Mouse (Mus musculus) heart, embryonic 10.5 days (tissue): ENCODE results near the gene Syngap1. TPM values are rescaled to one million over a fixed set of nuclear protein-coding genes. Genes with fewer than 3 reads are reported as not detected.
"Not testable (repeated sequence)": the region's sequence is repeated elsewhere in the genome, so short reads cannot be mapped to it uniquely, and the experiment has no call there.

Source experiments
- DNase-seq: peaks from one replicate; pipeline ENCODE4 v3.0.0-alpha.2; 2017; ENCODE audit warnings: low spot score
- H3K27ac ChIP-seq: fragments of 300-500 bp; sonication (generic); 2 replicates; pipeline ENCODE4 v1.5.1; 2016; ENCODE audit warnings: mild to moderate bottlenecking
- H3K27me3 ChIP-seq: fragments of 300-500 bp; sonication (generic); 2 replicates; pipeline ENCODE4 v1.6.1; 2016; ENCODE audit warnings: mild to moderate bottlenecking; ENCODE audit not compliant: poor library complexity, insufficient read depth, severe bottlenecking
- H3K36me3 ChIP-seq: fragments of 300-500 bp; sonication (generic); 2 replicates; pipeline ENCODE4 v1.6.1; 2016; ENCODE audit warnings: mild to moderate bottlenecking, moderate library complexity
- H3K4me1 ChIP-seq: fragments of 300-500 bp; sonication (generic); 2 replicates; pipeline ENCODE4 v1.6.1; 2016; ENCODE audit warnings: mild to moderate bottlenecking
- H3K4me3 ChIP-seq: fragments of 300-500 bp; sonication (generic); 2 replicates; pipeline ENCODE4 v1.5.1; 2016; ENCODE audit warnings: mild to moderate bottlenecking, moderate library complexity
- H3K9me3 ChIP-seq: fragments of 300-500 bp; sonication (generic); 2 replicates; pipeline ENCODE4 v1.6.1; 2016; ENCODE audit warnings: mild to moderate bottlenecking, moderate library complexity
- WGBS: fragments of 180-500 bp; shearing (Covaris S2); methylation state at CpG from one replicate; pipeline ENCODE4 v1.1.7; 2016; 5-methylcytosine and 5-hydroxymethylcytosine counted together
- polyA plus RNA-seq: library from polyadenylated mRNA; unstranded; fragments of >200 nt; fragmentation: Nextera tagmentation; extraction: Ambion mirVana; gene quantifications from 2 replicates; pipeline ENCODE4 v1.2.1, GENCODE M21; 2016

The Syngap1 gene
- polyA plus RNA-seq, 1 experiment from 2014 or later = 1.6 TPM

DNA sequence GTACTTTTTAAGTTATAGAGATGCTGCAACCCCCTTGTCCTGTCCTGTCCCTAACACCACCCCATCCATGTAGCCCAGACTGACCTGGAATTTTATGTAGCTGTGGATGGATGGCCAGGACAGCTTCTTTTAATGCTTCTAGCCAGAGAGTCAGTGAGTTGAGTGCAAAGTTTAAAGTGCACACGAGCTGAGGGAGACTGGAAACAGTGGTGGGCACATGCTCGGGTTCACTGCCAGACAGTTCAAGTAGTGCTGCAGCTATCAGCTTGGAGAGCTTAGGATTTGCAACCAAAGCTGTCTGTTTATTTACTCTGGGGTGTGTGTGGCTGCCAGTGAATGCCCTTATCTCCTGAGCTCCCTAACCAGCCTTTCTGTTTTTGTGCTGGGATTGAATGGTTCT is 21.5 kb upstream of the Syngap1 start:
- not testable (repeated sequence) for H3K9me3 ChIP-seq, H3K4me3 ChIP-seq, H3K4me1 ChIP-seq, DNase-seq, H3K27me3 ChIP-seq, H3K27ac ChIP-seq
- WGBS = 41% methylated on average over 2 of the region's 2 CpGs
- peaks cover 27% of the 10 kb centered on the region for H3K36me3 ChIP-seq

DNA sequence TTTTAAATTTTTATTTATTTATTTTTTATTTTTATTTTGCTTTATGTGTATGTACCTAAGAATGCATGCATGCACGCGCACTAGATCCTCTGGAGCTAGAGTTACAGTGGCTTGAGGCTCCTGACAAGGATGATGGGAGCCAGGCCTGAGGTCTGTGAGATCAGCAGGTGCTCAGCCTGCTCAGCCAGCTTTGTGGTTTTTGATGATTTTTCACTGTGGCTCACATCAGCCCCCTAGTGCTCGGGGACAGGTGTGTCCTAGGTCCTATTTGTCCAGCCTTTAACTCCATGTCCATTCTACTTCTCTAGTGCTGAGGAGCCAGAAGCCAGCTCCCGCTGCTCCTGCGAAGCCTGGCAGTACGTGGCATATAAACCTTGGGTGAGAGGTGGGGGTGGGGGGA is 18.7 kb upstream of the Syngap1 start:
- H3K36me3 ChIP-seq = peaks cover 50% of the 10 kb centered on the region
- WGBS = 92% methylated on average over 5 of the region's 6 CpGs
- not testable (repeated sequence) for H3K27me3 ChIP-seq

DNA sequence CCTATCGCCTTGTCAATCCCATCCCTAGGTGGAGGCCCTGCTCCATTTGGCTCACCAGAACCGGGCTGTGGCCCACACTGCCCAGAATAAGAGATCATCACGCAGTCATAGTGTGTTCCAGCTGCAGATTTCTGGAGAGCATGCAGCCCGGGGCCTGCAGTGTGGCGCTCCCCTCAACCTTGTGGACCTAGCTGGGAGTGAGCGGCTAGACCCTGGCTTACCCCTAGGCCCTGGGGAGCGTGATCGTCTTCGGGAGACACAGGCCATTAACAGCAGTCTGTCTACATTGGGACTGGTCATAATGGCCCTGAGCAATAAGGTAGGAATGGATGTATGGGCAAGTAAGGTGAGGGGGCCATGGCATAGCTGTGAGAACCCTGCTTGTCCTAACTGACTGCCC is 15.6 kb upstream of the Syngap1 start:
- H3K27ac ChIP-seq = not testable (repeated sequence)
- peaks cover 78% of the 10 kb centered on the region for H3K36me3 ChIP-seq
- 94% methylated on average over 9 of the region's 9 CpGs for WGBS

More for the DNA sequence above, 18.7 kb upstream of the Syngap1 start:
- H3K4me3 ChIP-seq, H3K9me3 ChIP-seq, DNase-seq, H3K27ac ChIP-seq, H3K4me1 ChIP-seq: not testable (repeated sequence)

DNA sequence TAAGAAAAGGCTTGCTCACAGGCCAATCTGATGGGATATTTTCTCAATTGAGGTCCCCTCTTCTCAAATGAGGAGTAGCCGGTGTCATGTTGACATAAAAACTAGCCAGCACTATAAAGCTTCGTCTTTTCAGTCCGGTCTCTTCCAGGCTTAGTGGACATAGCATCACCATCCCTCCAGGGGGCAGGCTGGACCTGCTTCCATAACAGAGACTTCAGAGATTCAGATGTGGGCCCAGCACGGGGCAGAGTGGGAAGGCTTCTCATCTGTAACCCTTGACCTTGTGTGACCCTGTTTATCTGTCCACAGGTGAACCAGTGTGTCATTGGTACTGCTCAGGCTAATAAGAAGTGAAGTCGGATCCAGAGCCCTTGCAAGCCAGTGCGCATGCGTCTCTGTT is 9.3 kb upstream of the Syngap1 start:
- H3K36me3 ChIP-seq = peaks cover 70% of the 10 kb centered on the region
- H3K27me3 ChIP-seq, H3K4me3 ChIP-seq, DNase-seq, H3K9me3 ChIP-seq, H3K27ac ChIP-seq: not testable (repeated sequence)
- H3K4me1 ChIP-seq = peaks cover 33% of the 10 kb centered on the region
- 69% methylated on average over 7 of the region's 7 CpGs for WGBS

More for the DNA sequence above, 15.6 kb upstream of the Syngap1 start:
- H3K27me3 ChIP-seq, H3K4me1 ChIP-seq, H3K9me3 ChIP-seq, H3K4me3 ChIP-seq: not testable (repeated sequence)
- peak; percentile 54 for DNase-seq

DNA sequence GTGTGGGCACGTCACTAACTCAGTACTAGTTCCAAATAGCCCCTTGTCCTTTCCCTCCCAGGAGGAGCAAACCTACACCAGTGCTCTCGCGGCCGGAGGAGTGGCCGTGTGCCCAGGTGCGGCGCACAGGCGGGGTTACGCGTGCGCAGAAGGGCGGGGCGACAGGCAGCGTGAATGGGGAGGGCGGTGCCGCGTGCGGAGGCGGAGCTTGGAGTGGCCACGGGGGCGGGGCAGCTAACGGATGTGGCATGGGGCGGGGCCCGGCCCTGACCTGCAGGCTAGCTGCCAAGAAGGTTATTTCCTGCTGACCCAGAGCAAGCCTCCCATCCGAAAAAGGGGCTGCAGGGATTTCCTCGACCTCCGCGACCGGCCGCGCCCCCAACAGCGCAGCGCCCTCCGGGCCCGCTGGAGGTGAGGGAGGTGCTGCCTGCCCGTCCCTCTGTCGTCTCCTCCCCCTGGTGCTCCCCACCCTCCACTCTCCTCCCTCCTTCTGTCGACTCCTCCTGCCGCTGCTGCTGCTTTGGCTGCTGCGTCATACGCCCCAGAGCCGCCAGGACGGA is 8.1 kb upstream of the Syngap1 start, which contains the start of gene Phf1:
Gene Phf1 (plus strand): TSS at position 214 of the 560 bp plus-strand sequence.
- peak within 1 kb of the TSS; percentile 90 for H3K27ac ChIP-seq
- H3K4me1 ChIP-seq = peaks cover 44% of the 10 kb centered on the region
- peaks cover 69% of the 10 kb centered on the region for H3K36me3 ChIP-seq
- H3K27me3 ChIP-seq = no peaks in the 10 kb centered on the region
- peak; percentile 97 for DNase-seq
- H3K9me3 ChIP-seq = no peaks in the 10 kb centered on the region
- H3K4me3 ChIP-seq = peak within 1 kb of the TSS; percentile 83
- under 1% methylated on average over 42 of the region's 43 CpGs for whole genome bisulfite sequencing

DNA sequence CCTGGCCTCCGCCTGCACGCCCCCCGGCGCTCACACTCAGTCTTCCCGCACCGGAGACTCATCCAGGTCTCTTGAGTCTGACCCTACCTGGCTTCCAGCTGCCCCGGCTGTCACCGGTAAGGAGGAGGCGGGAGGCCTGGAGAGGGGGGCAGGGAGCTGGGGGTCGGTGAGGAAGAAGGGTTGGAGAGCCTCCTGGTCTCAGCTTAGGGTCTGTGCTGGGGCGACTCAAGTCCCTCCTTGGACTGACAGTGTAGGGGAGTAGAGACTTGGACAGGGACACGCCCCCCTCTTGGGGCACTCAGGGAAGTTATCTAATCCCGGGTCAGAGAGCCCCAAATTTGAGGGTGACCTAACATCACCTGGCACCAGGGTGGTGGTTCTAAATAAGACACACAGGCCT is 7.6 kb upstream of the Syngap1 start:
- DNase-seq = no peak
- Histone ChIP-seq H3K9me3 (no peaks in the 10 kb centered on the region), H3K36me3 (peaks cover 65% of the 10 kb centered on the region), H3K27ac (peak overlapping the region; percentile 90), H3K4me1 (peaks cover 49% of the 10 kb centered on the region), H3K27me3 (no peaks in the 10 kb centered on the region), H3K4me3 (peak overlapping the region; percentile 83)
- WGBS = 8% methylated on average over 13 of the region's 13 CpGs

DNA sequence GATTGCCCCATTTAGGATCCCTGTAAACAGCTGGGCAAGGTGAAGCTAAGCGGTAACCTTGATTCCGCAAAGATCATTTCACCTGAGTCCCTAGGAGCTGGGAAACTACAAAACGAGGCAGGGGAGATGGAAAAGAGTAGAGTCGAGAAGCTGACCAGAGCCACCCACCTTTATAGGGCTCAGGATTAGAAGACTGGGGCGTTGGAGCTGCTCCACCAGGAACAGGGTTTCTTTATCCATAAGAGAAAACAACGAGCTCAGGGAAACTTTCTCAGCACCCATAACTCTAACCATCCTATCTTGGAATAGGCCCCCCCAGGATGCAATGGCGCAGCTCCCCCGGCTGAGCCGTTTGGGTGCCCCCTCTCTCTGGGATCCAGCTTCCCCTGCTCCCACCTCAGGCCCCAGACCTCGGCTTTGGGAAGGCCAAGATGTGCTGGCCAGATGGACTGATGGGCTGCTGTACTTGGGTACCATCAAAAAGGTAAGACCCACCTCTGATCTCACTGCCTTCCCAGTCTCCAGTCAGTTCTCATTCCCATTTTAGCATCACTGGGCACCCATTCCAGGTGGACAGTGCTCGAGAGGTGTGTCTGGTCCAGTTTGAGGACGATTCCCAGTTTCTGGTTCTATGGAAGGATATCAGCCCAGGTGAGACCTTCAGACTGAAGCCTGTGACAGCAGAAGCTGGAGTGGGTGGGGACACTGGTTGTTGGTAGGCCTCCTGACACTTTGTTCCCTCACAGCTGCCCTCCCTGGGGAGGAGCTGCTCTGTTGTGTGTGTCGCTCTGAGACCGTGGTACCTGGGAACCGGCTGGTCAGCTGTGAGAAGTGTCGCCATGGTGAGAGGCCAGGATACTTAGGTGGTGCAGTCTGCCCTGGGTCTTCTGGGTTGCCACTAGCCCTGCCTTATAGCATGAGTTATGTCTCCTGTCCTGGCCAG is 6.9 kb upstream of the Syngap1 start:
- WGBS = 78% methylated on average over 16 of the region's 16 CpGs
- peaks cover 52% of the 10 kb centered on the region for H3K4me1 ChIP-seq
- peaks cover 58% of the 10 kb centered on the region for H3K36me3 ChIP-seq
- H3K27me3 ChIP-seq = no peaks in the 10 kb centered on the region
- peak overlapping the region; percentile 90; the same call in 1 of the 2 replicates for H3K27ac ChIP-seq
- no peaks in the 10 kb centered on the region for H3K9me3 ChIP-seq
- peak overlapping the region; percentile 83 for H3K4me3 ChIP-seq
- peak; percentile 76 for DNase-seq

DNA sequence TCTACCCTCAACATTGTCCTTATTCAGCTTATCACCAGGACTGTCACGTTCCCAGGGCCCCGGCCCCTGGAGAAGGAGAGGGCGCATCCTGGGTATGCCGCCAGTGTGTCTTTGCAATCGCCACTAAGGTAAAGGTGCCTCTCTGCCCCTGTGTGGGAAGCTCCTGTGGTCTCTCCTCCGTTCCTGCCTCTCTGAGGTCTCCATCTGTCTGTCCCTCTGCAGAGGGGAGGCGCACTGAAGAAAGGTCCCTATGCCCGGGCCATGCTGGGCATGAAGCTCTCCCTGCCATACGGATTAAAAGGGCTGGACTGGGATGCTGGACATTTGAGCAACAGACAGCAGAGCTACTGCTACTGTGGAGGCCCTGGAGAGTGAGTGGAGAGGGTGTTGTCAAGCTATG is 6.0 kb upstream of the Syngap1 start:
- Histone ChIP-seq H3K4me3 (peak overlapping the region; percentile 6; the same call in 1 of the 2 replicates), H3K4me1 (peaks cover 57% of the 10 kb centered on the region), H3K9me3 (no peaks in the 10 kb centered on the region), H3K27ac (no peak overlapping the region), H3K27me3 (no peaks in the 10 kb centered on the region), H3K36me3 (peaks cover 49% of the 10 kb centered on the region)
- DNase-seq = no peak
- WGBS = 84% methylated on average over 9 of the region's 9 CpGs

DNA sequence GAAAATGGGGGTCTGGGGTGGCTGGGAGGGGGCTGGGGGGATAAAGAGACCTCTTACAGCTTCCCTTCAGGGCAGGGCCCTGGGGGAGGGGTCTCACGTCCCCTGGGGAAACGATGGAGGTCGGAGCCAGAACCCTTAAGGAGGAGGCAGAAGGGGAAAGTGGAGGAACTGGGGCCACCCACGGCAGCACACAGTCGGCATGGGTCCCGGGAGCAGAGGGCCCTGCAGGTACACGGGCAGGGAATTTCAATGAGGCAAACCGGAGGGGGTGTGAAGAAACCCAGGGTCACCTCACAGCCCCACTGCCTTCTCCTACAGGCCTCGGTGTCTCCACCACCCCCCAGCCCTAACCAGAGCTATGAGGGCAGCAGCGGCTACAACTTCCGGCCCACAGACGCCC is 4.6 kb upstream of the Syngap1 start:
- Histone ChIP-seq H3K9me3 (no peaks in the 10 kb centered on the region), H3K27ac (no peak overlapping the region), H3K36me3 (peaks cover 38% of the 10 kb centered on the region), H3K27me3 (no peaks in the 10 kb centered on the region), H3K4me3 (no peak overlapping the region), H3K4me1 (peaks cover 70% of the 10 kb centered on the region)
- no peak for DNase-seq
- 82% methylated on average over 12 of the region's 12 CpGs for WGBS

DNA sequence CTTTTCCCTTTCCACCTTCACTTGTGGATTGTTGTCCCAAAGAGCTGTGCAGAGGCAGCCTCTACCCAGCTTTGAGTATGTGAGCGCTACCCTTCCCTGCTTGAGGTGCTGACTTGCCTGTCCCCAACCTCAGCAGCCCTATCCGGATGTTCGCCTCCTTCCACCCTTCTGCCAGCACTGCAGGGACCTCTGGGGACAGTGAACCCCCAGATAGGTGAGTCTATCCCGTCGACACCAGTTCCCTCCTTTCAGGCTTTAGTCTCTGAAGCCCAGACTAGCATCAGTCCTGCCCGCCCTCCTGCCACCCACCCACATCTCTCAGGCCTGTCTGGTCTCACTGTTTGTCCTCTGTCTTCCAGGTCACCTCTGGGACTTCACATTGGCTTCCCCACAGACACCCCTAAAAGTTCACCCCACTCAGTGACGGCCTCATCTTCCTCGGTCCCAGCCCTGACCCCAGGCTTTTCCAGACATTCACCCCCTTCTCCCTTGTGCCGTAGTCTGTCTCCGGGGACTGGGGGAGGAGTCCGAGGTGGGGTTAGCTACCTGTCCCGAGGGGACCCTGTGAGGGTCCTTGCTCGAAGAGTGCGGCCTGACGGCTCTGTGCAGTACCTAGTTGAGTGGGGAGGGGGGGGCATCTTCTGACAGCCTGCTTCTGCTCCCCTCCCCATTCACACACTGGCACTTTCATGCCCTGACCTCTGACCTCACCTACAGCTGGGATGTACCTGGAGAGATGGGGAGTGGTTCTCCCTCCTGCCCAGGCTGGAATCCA is 3.9 kb upstream of the Syngap1 start:
- Histone ChIP-seq H3K36me3 (peaks cover 34% of the 10 kb centered on the region), H3K4me3 (no peak overlapping the region), H3K27ac (no peak overlapping the region), H3K9me3 (no peaks in the 10 kb centered on the region), H3K4me1 (peaks cover 76% of the 10 kb centered on the region), H3K27me3 (no peaks in the 10 kb centered on the region)
- DNase-seq = no peak
- 83% methylated on average over 15 of the region's 15 CpGs for WGBS

DNA sequence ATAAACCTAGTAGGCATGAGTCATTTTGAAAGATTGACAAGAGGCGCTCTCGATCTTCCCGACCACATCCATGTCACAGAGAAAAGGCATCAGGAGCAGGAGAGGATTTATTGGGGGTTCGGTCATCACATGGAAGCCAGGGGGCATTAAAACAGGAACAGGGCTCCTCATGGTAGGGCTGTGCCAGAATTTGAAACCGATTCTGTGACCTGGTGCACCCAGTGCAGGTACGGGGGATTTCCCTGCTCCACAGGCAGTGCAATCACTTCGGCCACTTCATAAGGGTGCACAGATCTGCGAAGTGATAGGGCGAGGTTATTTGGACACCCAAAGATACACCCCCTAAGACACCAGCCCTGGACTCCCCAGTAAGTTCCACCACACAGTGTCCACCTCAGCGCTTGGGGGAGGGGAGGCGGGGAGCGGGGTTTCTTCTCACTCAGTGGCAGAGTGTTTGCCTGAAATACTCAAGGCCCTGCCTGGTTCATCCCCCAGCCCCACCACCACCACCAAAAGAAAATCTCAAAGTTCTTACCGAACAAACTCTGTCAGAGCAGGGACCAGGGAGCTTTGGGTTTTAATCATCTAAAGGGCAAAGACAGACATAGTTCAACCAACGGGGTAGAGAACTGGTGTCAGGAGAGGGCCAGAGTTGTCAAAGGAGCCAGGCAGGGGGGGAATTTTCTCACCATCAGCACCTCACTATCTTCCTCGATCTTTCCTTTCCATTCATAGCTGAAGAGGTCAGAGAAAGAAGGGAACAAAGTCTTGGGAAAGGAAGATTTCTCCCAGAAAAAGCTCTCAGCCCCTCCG is 3.0 kb upstream of the Syngap1 start:
- peak overlapping the region; percentile 77 for H3K4me3 ChIP-seq
- DNase-seq = peak; percentile 71
- peak overlapping the region; percentile 97 for H3K27ac ChIP-seq
- no peaks in the 10 kb centered on the region for H3K9me3 ChIP-seq
- 55% methylated on average over 16 of the region's 16 CpGs for WGBS
- H3K4me1 ChIP-seq = peaks cover 77% of the 10 kb centered on the region
- peaks cover 34% of the 10 kb centered on the region for H3K36me3 ChIP-seq
- no peaks in the 10 kb centered on the region for H3K27me3 ChIP-seq

DNA sequence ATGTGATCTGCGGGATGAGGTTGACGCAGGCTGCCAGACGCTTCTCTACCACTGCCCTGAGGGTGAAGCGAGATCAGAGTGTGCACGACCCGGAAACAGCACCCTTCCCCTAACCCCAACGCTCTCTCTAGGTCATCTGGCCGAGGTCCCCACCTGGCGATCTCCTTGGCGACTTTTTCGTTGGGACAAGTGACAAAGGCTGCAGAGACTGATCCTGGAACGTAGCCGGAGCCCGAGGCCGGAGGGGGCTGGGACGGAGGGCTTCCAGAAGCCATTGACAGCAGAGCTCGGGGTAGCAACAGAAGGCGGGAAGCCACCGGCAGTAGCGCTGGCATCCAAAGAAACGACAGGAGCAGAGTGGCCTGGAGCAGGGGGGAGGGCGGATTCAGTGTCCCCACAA is 2.3 kb upstream of the Syngap1 start:
- Histone ChIP-seq H3K4me1 (peaks cover 71% of the 10 kb centered on the region), H3K9me3 (no peaks in the 10 kb centered on the region)

More for the DNA sequence above, 2.3 kb upstream of the Syngap1 start:
- peak overlapping the region; percentile 77 for H3K4me3 ChIP-seq
- peak overlapping the region; percentile 97 for H3K27ac ChIP-seq
- no peaks in the 10 kb centered on the region for H3K27me3 ChIP-seq
- H3K36me3 ChIP-seq = peaks cover 34% of the 10 kb centered on the region
- DNase-seq = no peak
- under 1% methylated on average over 22 of the region's 22 CpGs for WGBS
